In genomic region chr5:131211618-131212017, GRCm38 (mm10) we compare ENCODE assay signal across 26 mouse cellular contexts.
DNase-seq lines count a peak whose midpoint lies in the region; ATAC-seq and TF ChIP-seq lines count a peak whose summit lies in the region.
"Had no signal": no experiment of that assay in that cellular context is flagged by ENCODE, and none has a peak within 500 bp of the region (broad histone marks: within the 10 kb centered on the region; RNA-seq: fewer than 3 reads in every experiment).

No protein-coding gene starts in this region.

- no peaks in the 10 kb centered on the region for H3K36me3 ChIP-seq in kidney, adult 2 months (ENCODE audit: control insufficient read depth, insufficient read depth, low read length)
- H3K36me3 ChIP-seq in kidney, embryonic 15.5 days: no peaks in the 10 kb centered on the region
- H3K36me3 ChIP-seq: heart, embryonic 12.5 days; hindbrain, embryonic 13.5 days; liver, embryonic 15.5 days; midbrain, embryonic 12.5 days; neural tube, embryonic 13.5 days; stomach, embryonic 15.5 days had no signal

- no peak overlapping the region for H3K4me3 ChIP-seq in kidney, adult 2 months (ENCODE audit: insufficient read depth, low read depth, low read length)
- no peak overlapping the region for H3K4me3 ChIP-seq in kidney, embryonic 15.5 days (replicated peaks)
- H3K4me3 ChIP-seq: heart, embryonic 12.5 days; hindbrain, embryonic 13.5 days; liver, embryonic 15.5 days; midbrain, embryonic 12.5 days; neural tube, embryonic 13.5 days; stomach, embryonic 15.5 days had no signal

- no peak for TF ChIP-seq CTCF in kidney, adult 2 months (conservative IDR thresholded peaks at IDR 0.05; ENCODE audit: insufficient read depth, insufficient read length, low read depth, low read length)

- no peaks in the 10 kb centered on the region for H3K27me3 ChIP-seq in kidney, adult 2 months (replicated peaks; ENCODE audit: control insufficient read depth, insufficient read depth, low read length)
- H3K27me3 ChIP-seq in kidney, embryonic 15.5 days: no peaks in the 10 kb centered on the region
- H3K27me3 ChIP-seq: heart, embryonic 12.5 days; hindbrain, embryonic 13.5 days; liver, embryonic 15.5 days; midbrain, embryonic 12.5 days; neural tube, embryonic 13.5 days; stomach, embryonic 15.5 days had no signal

- peak; percentile 11 for DNase-seq in embryo, embryonic 10 days (ENCODE audit: low spot score)
- no peak for DNase-seq in embryo, embryonic 11 days
- peak; percentile 4 for DNase-seq in kidney, adult 2 months
- peak; percentile 75 for DNase-seq in Muller cell, postnatal 12 days (ENCODE audit: inconsistent ontology term)
- DNase-seq in retina, postnatal 1 day: peak; percentile 45
- no peak for DNase-seq in layer of hippocampus, adult 18-20 months (ENCODE audit: low spot score in 2 of 2)
- DNase-seq: adrenal gland, adult 8-10 months; cerebellum, adult 8-10 months; cerebellum, postnatal 25 days; gastrocnemius, postnatal 25 days; heart, adult 18-20 months; heart, postnatal 4 days; layer of hippocampus, adult 9-11 months; liver; lung, embryonic 14.5 days; lung, postnatal 14 days; right cerebral cortex, postnatal 14 days had no signal

- no peak overlapping the region for H3K4me2 ChIP-seq in kidney, embryonic 15.5 days
- H3K4me2 ChIP-seq: heart, embryonic 12.5 days; hindbrain, embryonic 13.5 days; liver, embryonic 15.5 days; lung, embryonic 14.5 days; midbrain, embryonic 12.5 days; neural tube, embryonic 13.5 days; stomach, embryonic 15.5 days had no signal

- no peak for TF ChIP-seq POLR2A in kidney, adult 2 months (IDR thresholded peaks at IDR 0.05; ENCODE audit: low read depth, low read length)

- 61% methylated on average over 3 of the region's 3 CpGs for whole genome bisulfite sequencing in kidney, adult 2 months
- 74% methylated on average over 3 of the region's 3 CpGs for WGBS in kidney, embryonic 15.5 days

- no peak for ATAC-seq in kidney, embryonic 15.5 days (replicated peaks; ENCODE audit: low FRiP score)
- ATAC-seq: forebrain, embryonic 14.5 days; intestine, embryonic 16.5 days had no signal

- H3K9ac ChIP-seq in kidney, embryonic 15.5 days: no peak overlapping the region
- H3K9ac ChIP-seq: heart, embryonic 12.5 days; hindbrain, embryonic 13.5 days; liver, embryonic 15.5 days; lung, embryonic 14.5 days; midbrain, embryonic 12.5 days; neural tube, embryonic 13.5 days; stomach, embryonic 15.5 days had no signal

- no peaks in the 10 kb centered on the region for H3K9me3 ChIP-seq in kidney, embryonic 15.5 days (replicated peaks)
- H3K9me3 ChIP-seq: heart, embryonic 12.5 days; hindbrain, embryonic 13.5 days; liver, embryonic 15.5 days; midbrain, embryonic 12.5 days; neural tube, embryonic 13.5 days; stomach, embryonic 15.5 days had no signal

- peaks cover 6% of the 10 kb centered on the region; the same call in 1 of the 2 replicates for H3K4me1 ChIP-seq in kidney, adult 2 months (ENCODE audit: control insufficient read depth, insufficient read depth, low read length)
- no peaks in the 10 kb centered on the region for H3K4me1 ChIP-seq in kidney, embryonic 15.5 days
- H3K4me1 ChIP-seq: heart, embryonic 12.5 days; hindbrain, embryonic 13.5 days; liver, embryonic 15.5 days; midbrain, embryonic 12.5 days; stomach, embryonic 15.5 days had no signal

- H3K27ac ChIP-seq in kidney, adult 2 months (ENCODE audit: insufficient read depth, low read depth, low read length): no peak overlapping the region
- no peak overlapping the region for H3K27ac ChIP-seq in kidney, embryonic 15.5 days
- H3K27ac ChIP-seq: hindbrain, embryonic 13.5 days; liver, embryonic 15.5 days; midbrain, embryonic 12.5 days; neural tube, embryonic 13.5 days; stomach, embryonic 15.5 days had no signal

Comparison
In these comparisons a context has a peak if more than half of its experiments do, and no peak if none do; other contexts are left out.
1. DNase-seq: peak in embryo, embryonic 10 days (single experiment), kidney, adult 2 months (single experiment), Muller cell, postnatal 12 days (single experiment) and retina, postnatal 1 day (single experiment); none in embryo, embryonic 11 days (single experiment) and layer of hippocampus, adult 18-20 months (0 of 2).